Mouse (Mus musculus) ZHBTc4 (cell line): ENCODE measurements around the gene Hist2h3b.
A peak's percentile ranks its signal among the peaks of the same experiment; 100 is the strongest.
"Not testable (repeated sequence)": the region's sequence is repeated elsewhere in the genome, so short reads cannot be mapped to it uniquely, and the experiment has no call there.

Source experiments
- DNase-seq: peaks from one replicate; pipeline ENCODE4 v3.0.0-alpha.2; 2011; ENCODE audit warnings: low read depth, low spot score

Hist2h3b gene

GRCm38 (mm10) chr3:96238954-96239793 is 29.3 kb upstream of the Hist2h3b start, which contains the start of gene Hist2h3c2:
TSS of gene Hist2h3c2 (minus strand) at chr3:96239127.
- not testable (repeated sequence) for DNase-seq

GRCm38 (mm10) chr3:96239949-96240798 is 28.3 kb upstream of the Hist2h3b start, which contains the start of gene Hist2h2aa2:
TSS of gene Hist2h2aa2 (minus strand) at chr3:96240276.
- peak; percentile 60 for DNase-seq

GRCm38 (mm10) chr3:96240799-96241197 is 27.7 kb upstream of the Hist2h3b start:
- no peak for DNase-seq

GRCm38 (mm10) chr3:96243921-96244572 is 24.4 kb upstream of the Hist2h3b start:
- no peak for DNase-seq

GRCm38 (mm10) chr3:96245003-96245886 is 23.2 kb upstream of the Hist2h3b start, which contains the start of gene Hist2h2aa1:
TSS of gene Hist2h2aa1 (plus strand) at chr3:96245497.
- DNase-seq: peak; percentile 85

- DNase-seq: not testable (repeated sequence)
Measured at GRCm38 (mm10) chr3:96246018-96246417, 22.4 kb upstream of the Hist2h3b start.

- DNase-seq: not testable (repeated sequence)
Measured at GRCm38 (mm10) chr3:96246427-96246856, 22.0 kb upstream of the Hist2h3b start, which contains the start of gene Hist2h3c1. TSS of gene Hist2h3c1 (plus strand) at chr3:96246685.

- DNase-seq: peak; percentile 54
Measured at GRCm38 (mm10) chr3:96247356-96248140, 20.9 kb upstream of the Hist2h3b start.

- DNase-seq: peak; percentile 26
Measured at GRCm38 (mm10) chr3:96248141-96249033, 20.1 kb upstream of the Hist2h3b start.

- DNase-seq: no peak
Measured at GRCm38 (mm10) chr3:96249034-96249345, 19.5 kb upstream of the Hist2h3b start.

GRCm38 (mm10) chr3:96250890-96251289 is 17.6 kb upstream of the Hist2h3b start:
- no peak for DNase-seq

GRCm38 (mm10) chr3:96251787-96252186 is 16.7 kb upstream of the Hist2h3b start:
- DNase-seq: no peak

- DNase-seq: peak; percentile 87
Measured at GRCm38 (mm10) chr3:96254683-96255355, 13.6 kb upstream of the Hist2h3b start.

- no peak for DNase-seq
Measured at GRCm38 (mm10) chr3:96255926-96256593, 12.4 kb upstream of the Hist2h3b start.

- no peak for DNase-seq
Measured at GRCm38 (mm10) chr3:96257190-96257589, 11.3 kb upstream of the Hist2h3b start.

GRCm38 (mm10) chr3:96260220-96260619 is 8.2 kb upstream of the Hist2h3b start:
- no peak for DNase-seq

GRCm38 (mm10) chr3:96261623-96262022 is 6.8 kb upstream of the Hist2h3b start:
- DNase-seq: no peak
